Mouse (Mus musculus): ENCODE measurements around the gene Iqschfp.

GRCm38 (mm10) chr3:68332515-68332914 is 440.5 kb downstream of the Iqschfp start:
- TF ChIP-seq CTCF (IDR thresholded peaks at IDR 0.05; ENCODE audit: control insufficient read depth, insufficient read depth, low read length): no peak
- no peak for TF ChIP-seq POLR2A (IDR thresholded peaks at IDR 0.05; ENCODE audit: borderline replicate concordance, control insufficient read depth, low read depth, low read length)
